Mouse (Mus musculus) mature B cell (primary cell): ENCODE data around the gene Crabp2.

Experiments used
- in situ Hi-C: fragments of 300-500 bp; cut with MboI; formaldehyde crosslinking; loops from 2 replicates; pipeline ENCODE4 v1.14.3; 2019

Crabp2 gene

GRCm38 (mm10) chr3:87927452-87927851 lies 21.0 kb upstream of the Crabp2 start:
- in situ Hi-C loops, result no loop called here

GRCm38 (mm10) chr3:87929341-87930077 lies 19.0 kb upstream of the Crabp2 start:
- in situ Hi-C loops, result no loop called here

GRCm38 (mm10) chr3:87930078-87930795 lies 18.2 kb upstream of the Crabp2 start, which contains the start of the genes Isg20l2 and Rrnad1:
Gene Isg20l2, plus strand, starts transcription at chr3:87930314.
Gene Rrnad1, minus strand, starts transcription at chr3:87930717.
- in situ Hi-C loops, result no loop called here

DNA sequence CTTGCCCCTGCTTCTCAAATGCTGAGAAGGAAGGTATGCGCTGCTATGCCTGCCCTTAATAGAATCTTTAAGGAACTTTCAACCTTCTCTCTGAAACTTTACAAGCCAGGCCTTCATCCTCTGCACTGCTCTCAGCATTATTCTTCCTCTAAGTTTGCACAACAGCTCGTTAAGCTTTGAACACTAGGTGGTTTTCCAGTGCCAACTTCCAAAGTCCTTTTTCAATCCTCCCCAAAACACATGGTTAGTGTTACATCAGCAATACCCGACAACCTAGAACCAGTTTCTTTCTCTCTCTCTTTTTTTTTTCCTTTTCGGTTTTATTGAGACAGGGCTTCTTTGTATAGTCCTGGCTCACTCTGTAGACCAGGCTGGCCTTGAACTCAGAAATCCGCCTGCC lies 14.4 kb upstream of the Crabp2 start:
- in situ Hi-C loops, result no loop called here

- in situ Hi-C loops, result no loop called here
These were observed 14.0 kb upstream of the Crabp2 start for GRCm38 (mm10) chr3:87934501-87934900.

DNA sequence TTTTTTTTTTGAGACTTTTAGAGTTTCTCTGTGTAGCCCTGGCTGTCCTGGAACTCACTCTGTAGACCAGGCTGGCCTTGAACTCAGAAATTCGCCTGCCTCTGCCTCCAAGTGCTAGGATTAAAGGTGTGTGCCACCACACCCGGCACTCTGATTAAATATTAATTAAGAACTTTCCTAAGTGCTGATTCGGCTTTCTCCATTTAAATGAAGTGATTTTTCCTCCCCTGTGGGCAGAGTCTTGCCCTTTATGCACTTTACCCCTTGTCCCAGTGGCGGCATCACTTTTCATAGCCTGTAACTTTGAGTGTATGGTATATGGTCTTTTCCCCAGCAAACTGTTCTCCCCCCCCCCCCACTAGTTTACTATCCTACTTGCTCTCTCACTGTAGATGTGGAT lies 13.3 kb upstream of the Crabp2 start:
- in situ Hi-C loops, result no loop called here

DNA sequence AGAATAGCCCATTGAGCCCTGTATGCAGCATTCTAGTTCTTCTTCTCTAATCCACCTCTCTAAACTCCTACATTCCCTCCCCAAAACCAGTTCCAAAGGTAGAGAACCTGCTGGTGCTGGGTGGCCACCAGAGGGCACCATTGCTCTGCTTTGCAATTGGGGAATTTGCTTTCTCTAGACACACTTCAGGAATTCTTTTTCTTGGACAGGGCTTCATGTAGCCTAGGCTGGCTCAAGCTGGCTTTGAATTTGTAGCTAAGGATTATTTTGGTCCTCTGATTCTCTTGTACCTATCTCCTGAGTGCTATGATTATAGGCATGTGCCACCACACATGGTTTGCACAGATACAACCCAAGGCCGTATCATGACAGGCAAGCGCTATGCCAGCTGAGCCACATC lies 12.7 kb upstream of the Crabp2 start:
- in situ Hi-C loops, result no loop called here

DNA sequence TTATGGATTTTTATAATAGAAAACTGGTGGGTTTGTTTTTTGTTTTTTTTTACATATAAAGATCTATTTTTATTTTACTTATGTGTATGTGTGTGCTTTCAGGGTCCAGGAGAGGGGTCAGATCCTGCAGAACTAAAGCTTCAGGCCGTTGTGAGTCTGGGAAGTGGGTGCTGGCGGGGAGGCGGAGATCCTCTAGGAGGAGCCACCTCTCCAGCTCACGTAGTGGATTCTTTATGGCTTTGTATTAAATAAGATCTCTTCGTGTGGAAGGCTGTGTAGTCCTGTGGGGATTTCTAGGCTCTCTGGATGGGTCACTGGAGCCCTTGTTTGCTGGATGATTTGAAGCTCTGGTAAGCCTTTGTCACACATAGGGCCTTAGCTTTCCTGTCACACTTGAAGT lies 7.9 kb upstream of the Crabp2 start:
- in situ Hi-C loops, result no loop called here

DNA sequence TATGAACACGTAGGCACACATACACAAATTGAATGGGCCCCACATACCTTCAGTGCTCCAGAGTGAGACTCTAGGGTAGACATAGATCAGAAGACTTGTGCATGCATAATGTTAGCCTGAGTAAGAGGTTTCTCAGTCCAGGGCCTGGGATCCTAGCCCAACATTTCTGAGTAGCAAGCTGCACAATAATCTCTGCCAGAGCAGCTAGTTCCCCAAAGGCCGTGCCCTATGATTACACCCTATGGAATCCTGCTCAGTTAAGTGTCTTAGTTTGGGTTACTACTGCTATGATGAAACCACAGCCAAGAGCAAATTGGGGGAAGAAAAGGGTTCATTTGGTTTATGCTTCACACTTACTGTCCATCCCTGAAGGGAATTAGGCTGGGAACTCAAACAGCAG lies 6.0 kb upstream of the Crabp2 start:
- in situ Hi-C loops, result no loop called here

GRCm38 (mm10) chr3:87943586-87943985 lies 4.9 kb upstream of the Crabp2 start:
- in situ Hi-C loops, result no loop called here

DNA sequence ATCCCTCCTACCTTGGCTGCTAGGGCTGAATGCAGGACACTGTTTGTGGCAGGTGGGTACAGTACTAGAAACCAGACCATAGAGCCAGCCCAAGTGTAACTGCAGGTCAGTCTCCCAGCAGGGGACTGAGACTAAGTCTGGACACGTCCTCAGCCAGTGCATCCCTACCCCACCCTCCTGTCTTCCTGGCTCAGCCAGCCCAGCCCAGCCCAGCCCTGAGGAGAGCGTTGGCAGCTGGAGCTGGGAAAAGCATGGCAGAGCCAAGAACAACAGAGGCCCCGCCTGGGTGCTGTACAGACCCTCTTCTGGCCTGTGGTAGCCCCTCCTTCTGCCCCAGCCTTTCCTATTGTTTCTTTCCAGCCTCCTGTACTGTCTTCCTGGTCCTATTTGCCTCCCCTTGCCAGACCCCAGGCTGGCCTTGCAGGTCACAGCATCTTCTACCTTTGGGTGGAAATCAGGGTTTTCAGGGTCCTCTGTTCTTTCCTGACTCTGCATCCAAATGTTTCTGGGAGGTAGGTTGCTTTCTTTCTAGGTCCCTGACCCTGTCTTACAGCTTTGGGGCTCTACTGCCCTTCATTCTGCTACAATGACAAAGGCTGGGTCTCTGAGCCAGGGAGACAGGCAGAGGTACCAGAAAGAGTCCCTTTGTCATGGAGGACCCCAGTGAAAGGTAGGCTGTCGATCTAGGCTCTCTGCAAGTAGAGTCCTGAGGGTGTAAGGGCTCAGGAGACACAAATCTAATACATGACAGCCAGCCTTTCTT lies 3.4 kb upstream of the Crabp2 start:
- in situ Hi-C loops, result no loop called here

DNA sequence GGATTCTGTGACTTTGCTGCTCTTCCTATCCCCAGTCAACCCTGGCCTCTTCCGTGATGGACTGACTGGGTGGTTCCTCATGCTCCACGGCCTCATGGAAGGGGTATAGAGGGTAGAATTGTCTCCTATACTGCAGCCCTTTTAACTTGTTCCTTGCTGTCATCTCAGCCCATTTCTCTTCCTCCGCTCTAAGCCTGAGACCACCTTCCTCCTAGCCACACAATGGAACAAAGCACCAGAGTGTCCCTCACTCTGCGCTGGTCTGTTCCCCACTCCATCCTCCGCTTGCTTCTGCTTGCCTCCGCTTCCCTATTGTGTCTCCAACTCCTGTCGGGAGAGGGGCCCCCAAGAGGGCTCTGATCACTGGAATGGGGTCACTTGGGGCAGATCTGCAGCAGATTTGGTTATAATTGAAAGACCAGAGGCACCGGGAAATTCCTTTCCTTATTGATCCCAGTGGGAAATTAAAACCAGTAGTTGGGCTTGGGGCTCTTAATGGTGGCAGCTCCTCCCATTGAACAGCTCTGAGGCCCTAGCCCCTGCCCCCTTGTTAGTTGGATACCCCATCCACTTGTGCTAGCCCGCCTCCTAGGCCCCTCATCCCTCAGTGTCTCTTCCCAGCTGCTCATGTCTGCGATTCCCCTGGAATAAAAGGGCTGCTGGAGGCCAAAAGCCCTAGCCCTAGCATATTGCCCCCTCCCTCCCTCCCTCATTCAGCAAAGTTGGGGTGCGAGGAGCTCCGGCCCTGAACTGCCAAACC lies 2.5 kb upstream of the Crabp2 start:
- in situ Hi-C loops, result no loop called here

- in situ Hi-C loops, result no loop called here
These were observed 2.0 kb upstream of the Crabp2 start for GRCm38 (mm10) chr3:87946541-87946860.

DNA sequence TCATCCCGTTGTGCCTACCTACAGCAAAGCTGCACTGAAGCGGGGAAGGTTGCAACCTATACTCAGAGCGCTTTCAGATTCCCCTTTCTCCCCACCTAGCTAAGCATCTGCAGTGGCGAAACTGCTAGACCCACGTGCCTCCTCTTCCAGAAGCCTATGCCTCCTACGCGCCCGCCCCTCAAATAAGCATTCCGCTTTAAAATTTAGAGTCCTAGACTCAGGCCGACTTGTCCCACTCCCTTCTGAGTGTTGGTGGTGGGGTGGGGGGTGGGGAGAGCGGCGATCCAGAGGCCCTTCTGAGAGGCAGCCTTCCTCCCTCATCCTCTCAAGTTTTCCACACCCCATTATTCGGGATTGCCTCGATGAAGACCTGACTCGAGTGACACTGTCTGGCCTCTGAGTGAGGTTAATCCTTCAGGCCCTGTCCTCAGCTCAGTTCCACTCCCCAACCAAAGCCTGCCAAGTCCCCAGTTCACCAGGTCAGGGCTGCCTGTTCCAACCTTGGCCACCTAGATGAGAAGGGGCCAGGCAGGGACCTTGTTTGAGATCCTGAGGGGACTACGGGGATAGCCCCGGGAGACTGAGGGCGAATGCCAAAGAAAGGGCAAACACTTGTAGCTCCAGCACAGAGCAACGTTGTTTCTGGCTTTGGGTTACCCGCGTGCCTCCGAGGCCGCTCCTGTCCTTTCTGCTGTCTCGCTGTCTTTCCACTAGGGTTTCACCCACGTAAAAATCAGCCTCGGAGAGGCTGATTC lies 1.2 kb upstream of the Crabp2 start:
- in situ Hi-C loops, result no loop called here

DNA sequence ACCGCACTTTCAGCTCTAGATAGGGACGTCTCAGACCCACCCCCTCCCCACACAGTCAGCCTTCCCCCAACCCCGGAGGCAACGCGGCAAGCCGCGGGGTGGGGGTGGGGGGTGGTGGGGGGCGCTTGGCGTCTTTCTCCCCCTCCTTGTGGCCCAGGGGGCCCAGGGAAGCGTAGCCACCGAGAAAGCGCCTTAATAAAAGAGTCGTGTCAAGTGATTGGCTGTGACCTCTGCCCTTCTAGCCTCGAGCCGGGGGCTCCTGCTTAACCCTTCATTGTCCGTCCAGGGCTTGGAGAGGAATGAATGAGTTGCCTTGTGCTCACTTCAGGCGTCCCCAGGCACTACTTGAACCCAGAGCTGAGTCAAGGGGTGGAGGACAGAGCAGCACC lies 661 bp upstream of the Crabp2 start:
- in situ Hi-C loops, result no loop called here

- in situ Hi-C loops, result no loop called here
These were observed 944 bp downstream of the Crabp2 start for GRCm38 (mm10) chr3:87949266-87949954.

- in situ Hi-C loops, result no loop called here
These were observed 1.6 kb downstream of the Crabp2 start for GRCm38 (mm10) chr3:87949955-87950515.

GRCm38 (mm10) chr3:87951946-87952345 lies 3.5 kb downstream of the Crabp2 start:
- in situ Hi-C loops, result no loop called here

GRCm38 (mm10) chr3:87952440-87952839 lies 4.0 kb downstream of the Crabp2 start:
- in situ Hi-C loops, result no loop called here

GRCm38 (mm10) chr3:87958056-87958455 lies 9.6 kb downstream of the Crabp2 start:
- in situ Hi-C loops, result no loop called here
